Mouse (Mus musculus): ENCODE measurements around the gene B3gnt9. TPM values are rescaled to one million over a fixed set of nuclear protein-coding genes. Genes with fewer than 3 reads are reported as not detected.
"Not testable (repeated sequence)": the region's sequence is repeated elsewhere in the genome, so short reads cannot be mapped to it uniquely, and the experiment has no call there.

B3gnt9 gene
- total and polyA plus RNA-seq, 2 experiments, result 0.74 to 1.4 TPM

DNA sequence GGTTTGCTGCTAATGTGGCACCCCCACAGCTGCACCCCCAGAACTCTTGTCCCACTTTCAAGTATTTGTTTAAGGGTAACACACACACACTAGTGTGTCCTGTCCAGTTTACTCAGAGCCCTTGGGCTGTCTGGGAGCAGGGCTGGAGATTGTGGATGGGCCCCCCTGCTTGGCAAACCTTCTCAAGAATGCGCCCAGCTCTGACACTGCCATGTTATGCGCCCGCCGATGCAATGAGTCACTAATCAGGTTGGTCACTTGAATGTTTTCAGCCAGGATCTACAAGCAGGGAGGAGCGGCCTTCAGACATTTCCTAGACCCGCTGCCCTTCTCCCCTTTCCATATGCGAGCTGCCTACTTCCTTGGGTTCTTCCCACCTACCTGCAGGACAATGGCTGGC lies 37.5 kb upstream of the B3gnt9 start:
- 70% methylated on average over 7 of the region's 7 CpGs for WGBS
- TF ChIP-seq CTCF (IDR thresholded peaks at IDR 0.05; ENCODE audit: low read depth, low read length) (no peak), POLR2A (IDR thresholded peaks at IDR 0.05; ENCODE audit: extremely low read depth, insufficient read depth, low read length) (no peak)
- Histone ChIP-seq H3K4me1 (ENCODE audit: control insufficient read depth, insufficient read depth, low read length) (peaks cover 8% of the 10 kb centered on the region; the same call in 1 of the 2 replicates), H3K79me2 (ENCODE audit: control insufficient read depth, insufficient read depth, low read length) (no peaks in the 10 kb centered on the region), H3K9ac (ENCODE audit: low read depth, low read length) (no peak overlapping the region), H3K27ac (replicated peaks; ENCODE audit: insufficient read depth, low read depth, low read length) (no peak overlapping the region), H3K36me3 (ENCODE audit: control insufficient read depth, insufficient read depth, low read length) (no peaks in the 10 kb centered on the region), H3K27me3 (ENCODE audit: control insufficient read depth, insufficient read depth, low read length) (no peaks in the 10 kb centered on the region), H3K4me3 (ENCODE audit: insufficient read depth, low read depth, low read length) (no peak overlapping the region)
- no peak for DNase-seq (ENCODE audit: extremely low read depth, low read depth, low spot score)

DNA sequence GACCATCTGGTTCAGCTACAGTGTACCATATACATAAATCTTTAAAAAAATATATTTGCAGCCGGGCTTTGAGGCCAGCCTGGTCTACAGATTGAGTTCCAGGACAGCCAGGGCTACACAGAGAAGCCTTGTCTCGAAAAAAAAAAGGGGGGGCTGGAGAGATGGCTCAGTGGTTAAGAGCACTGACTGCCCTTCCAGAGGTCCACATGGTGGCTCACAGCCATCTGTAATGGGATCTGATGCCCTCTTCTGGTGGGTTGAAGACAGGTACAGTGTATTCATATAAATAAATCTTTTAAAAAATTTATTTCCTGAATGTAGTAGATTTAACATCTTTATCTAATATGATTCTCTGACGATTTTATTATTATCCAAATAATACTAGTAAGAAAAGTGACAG lies 36.8 kb upstream of the B3gnt9 start:
- H3K79me2 ChIP-seq (ENCODE audit: control insufficient read depth, insufficient read depth, low read length); H3K4me3 ChIP-seq (ENCODE audit: insufficient read depth, low read depth, low read length); H3K9ac ChIP-seq (ENCODE audit: low read depth, low read length); H3K36me3 ChIP-seq (ENCODE audit: control insufficient read depth, insufficient read depth, low read length); H3K4me1 ChIP-seq (ENCODE audit: control insufficient read depth, insufficient read depth, low read length); H3K27ac ChIP-seq (replicated peaks; ENCODE audit: insufficient read depth, low read depth, low read length); DNase-seq (ENCODE audit: extremely low read depth, low read depth, low spot score); H3K27me3 ChIP-seq (ENCODE audit: control insufficient read depth, insufficient read depth, low read length): not testable (repeated sequence)
- 61% methylated on average over 3 of the region's 3 CpGs for WGBS

DNA sequence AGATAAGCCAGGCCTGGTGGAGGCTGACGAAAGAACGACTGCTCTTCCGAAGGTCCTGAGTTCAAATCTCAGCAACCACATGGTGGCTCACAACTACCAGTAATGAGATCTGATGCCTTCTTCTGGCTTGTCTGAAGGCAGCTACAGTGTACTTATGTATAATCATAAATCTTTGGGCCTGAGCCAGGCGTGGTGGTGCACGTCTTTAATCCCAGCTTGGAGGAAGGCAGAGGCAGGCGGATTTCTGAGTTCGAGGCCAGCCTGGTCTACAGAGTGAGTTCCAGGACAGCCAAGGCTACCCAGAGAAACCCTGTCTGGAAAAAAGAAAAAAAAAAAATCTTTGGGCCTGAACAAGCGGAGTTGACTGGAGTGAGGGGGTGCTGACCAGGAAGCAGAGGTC lies 36.4 kb upstream of the B3gnt9 start:
- not testable (repeated sequence) for H3K4me1 ChIP-seq (ENCODE audit: control insufficient read depth, insufficient read depth, low read length); H3K79me2 ChIP-seq (ENCODE audit: control insufficient read depth, insufficient read depth, low read length); H3K27ac ChIP-seq (replicated peaks; ENCODE audit: insufficient read depth, low read depth, low read length); DNase-seq (ENCODE audit: extremely low read depth, low read depth, low spot score); H3K27me3 ChIP-seq (ENCODE audit: control insufficient read depth, insufficient read depth, low read length); H3K36me3 ChIP-seq (ENCODE audit: control insufficient read depth, insufficient read depth, low read length); H3K9ac ChIP-seq (ENCODE audit: low read depth, low read length); H3K4me3 ChIP-seq (ENCODE audit: insufficient read depth, low read depth, low read length)
- 71% methylated on average over 8 of the region's 8 CpGs for WGBS

DNA sequence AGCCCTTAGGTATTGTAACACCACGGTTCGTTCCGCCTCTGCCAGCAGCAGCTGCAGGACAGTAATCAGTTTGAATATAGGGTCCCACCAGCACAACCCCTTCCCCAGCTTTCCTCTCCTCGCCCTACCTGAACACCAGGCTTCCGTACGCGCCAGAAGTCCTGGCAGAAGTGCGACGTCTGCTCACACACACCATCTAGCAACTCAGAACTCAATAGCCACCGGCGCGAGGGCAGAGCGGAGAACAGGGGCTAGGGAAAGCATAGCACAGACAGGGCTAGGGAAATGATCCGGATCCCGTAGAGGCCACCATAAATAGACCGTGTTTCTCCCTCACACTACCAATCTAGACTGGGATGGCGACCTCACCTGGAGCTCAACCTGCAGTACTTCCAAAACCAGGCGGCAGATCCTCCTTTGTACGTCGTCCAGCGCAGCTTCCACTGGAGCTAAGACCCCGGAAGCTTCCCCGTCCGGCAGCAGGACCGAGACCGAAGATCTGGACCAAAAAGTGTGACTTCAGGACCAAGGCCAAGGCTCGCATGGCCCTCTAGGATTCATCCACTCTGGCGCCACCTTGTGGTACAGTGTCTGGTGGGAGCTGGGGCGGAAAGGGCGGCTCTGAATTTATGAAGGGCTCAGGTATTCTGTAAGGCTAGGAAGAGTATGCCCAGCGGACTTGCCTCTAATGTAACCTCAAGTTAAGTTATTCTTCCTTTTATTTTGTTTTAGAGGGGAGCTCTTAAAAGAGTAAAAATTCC lies 35.8 kb upstream of the B3gnt9 start:
- DNase-seq (ENCODE audit: extremely low read depth, low read depth, low spot score), result peak; percentile 71
- TF ChIP-seq CTCF (IDR thresholded peaks at IDR 0.05; ENCODE audit: low read depth, low read length) (peak; percentile 96), POLR2A (IDR thresholded peaks at IDR 0.05; ENCODE audit: extremely low read depth, insufficient read depth, low read length) (no peak)
- Histone ChIP-seq H3K27me3 (ENCODE audit: control insufficient read depth, insufficient read depth, low read length) (no peaks in the 10 kb centered on the region), H3K36me3 (ENCODE audit: control insufficient read depth, insufficient read depth, low read length) (no peaks in the 10 kb centered on the region), H3K4me1 (ENCODE audit: control insufficient read depth, insufficient read depth, low read length) (peaks cover 8% of the 10 kb centered on the region; the same call in 1 of the 2 replicates), H3K79me2 (ENCODE audit: control insufficient read depth, insufficient read depth, low read length) (no peaks in the 10 kb centered on the region), H3K27ac (replicated peaks; ENCODE audit: insufficient read depth, low read depth, low read length) (no peak overlapping the region), H3K4me3 (ENCODE audit: insufficient read depth, low read depth, low read length) (no peak overlapping the region), H3K9ac (ENCODE audit: low read depth, low read length) (no peak overlapping the region)
- 12% methylated on average over 31 of the region's 31 CpGs for WGBS

DNA sequence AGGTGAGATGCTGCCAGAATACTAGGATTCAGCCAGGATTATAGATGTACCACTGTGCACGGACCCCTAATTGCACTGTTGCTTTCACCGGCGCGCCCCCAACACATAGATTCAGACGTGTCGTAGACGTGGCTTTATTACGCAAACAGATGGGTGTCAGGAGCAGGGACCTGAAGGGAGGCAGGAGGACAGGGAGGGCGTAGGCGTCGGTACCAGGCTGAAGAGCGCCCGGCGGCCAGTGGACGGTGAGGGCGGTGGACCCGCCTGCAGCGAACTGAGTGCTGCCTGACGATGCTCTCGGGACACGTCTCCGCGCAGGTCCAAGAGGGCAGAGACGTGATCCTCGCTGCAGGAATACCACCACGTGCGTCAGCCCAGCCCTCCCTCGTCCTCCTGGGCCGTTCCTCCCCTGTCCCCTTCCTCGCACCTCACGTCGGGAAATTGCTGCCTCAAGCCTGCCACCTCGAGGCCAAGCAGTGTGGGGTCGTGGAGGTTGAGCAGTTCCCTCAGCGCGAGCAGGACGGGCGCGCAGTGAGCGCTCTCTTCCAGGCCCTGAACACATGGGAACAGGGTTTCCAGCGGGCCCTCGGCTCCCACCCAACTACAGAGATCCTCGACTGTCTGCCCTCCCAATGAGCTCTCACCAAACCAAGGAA lies 35.0 kb upstream of the B3gnt9 start, which contains the start of gene 4931428F04Rik:
TSS of gene 4931428F04Rik (minus strand) at position 60 of the 656 bp plus-strand sequence.
- DNase-seq (ENCODE audit: extremely low read depth, low read depth, low spot score), result no peak
- WGBS, result 12% methylated on average over 43 of the region's 43 CpGs
- H3K27me3 ChIP-seq (ENCODE audit: control insufficient read depth, insufficient read depth, low read length), result no peaks in the 10 kb centered on the region
- H3K4me1 ChIP-seq (ENCODE audit: control insufficient read depth, insufficient read depth, low read length), result peaks cover 8% of the 10 kb centered on the region; the same call in 1 of the 2 replicates
- no peaks in the 10 kb centered on the region for H3K79me2 ChIP-seq (ENCODE audit: control insufficient read depth, insufficient read depth, low read length)
- H3K36me3 ChIP-seq (ENCODE audit: control insufficient read depth, insufficient read depth, low read length), result no peaks in the 10 kb centered on the region
- peak within 1 kb of the TSS; percentile 77 for H3K4me3 ChIP-seq (ENCODE audit: insufficient read depth, low read depth, low read length)
- H3K27ac ChIP-seq (replicated peaks; ENCODE audit: insufficient read depth, low read depth, low read length), result no peak within 1 kb of the TSS
- TF ChIP-seq POLR2A (IDR thresholded peaks at IDR 0.05; ENCODE audit: extremely low read depth, insufficient read depth, low read length) (no peak), CTCF (IDR thresholded peaks at IDR 0.05; ENCODE audit: low read depth, low read length) (peak; percentile 64)
- H3K9ac ChIP-seq (ENCODE audit: low read depth, low read length), result peak within 1 kb of the TSS; percentile 63

All from liver, adult 2 months (tissue).